Mouse (Mus musculus) T-cell, adult 2 months (primary cell): Measurements from ENCODE around the gene Lztr1.

ENCODE experiments used
- DNase-seq: peaks from one replicate; pipeline ENCODE4 v3.0.0; 2022; ENCODE audit warnings: low spot score

Gene Lztr1

GRCm38 (mm10) chr16:17508546-17509239 is at the start of gene Lztr1:
TSS of gene Lztr1 (plus strand) at chr16:17508688.
- peak; percentile 86 for DNase-seq

- peak; percentile 56 for DNase-seq
These were observed 48.2 kb upstream of the Lztr1 start for GRCm38 (mm10) chr16:17460254-17460653.

GRCm38 (mm10) chr16:17461596-17461995 is 46.9 kb upstream of the Lztr1 start:
- no peak for DNase-seq

GRCm38 (mm10) chr16:17463184-17463583 is 45.3 kb upstream of the Lztr1 start:
- DNase-seq: no peak

- DNase-seq: no peak
These were observed 41.4 kb upstream of the Lztr1 start for GRCm38 (mm10) chr16:17466875-17467663.

- no peak for DNase-seq
These were observed 36.0 kb upstream of the Lztr1 start for GRCm38 (mm10) chr16:17472498-17472897.

GRCm38 (mm10) chr16:17474091-17474490 is 34.4 kb upstream of the Lztr1 start:
- DNase-seq: peak; percentile 32

GRCm38 (mm10) chr16:17474761-17475160 is 33.7 kb upstream of the Lztr1 start:
- no peak for DNase-seq

GRCm38 (mm10) chr16:17475326-17475725 is 33.2 kb upstream of the Lztr1 start:
- DNase-seq: no peak

- DNase-seq: peak; percentile 7
These were observed 30.1 kb upstream of the Lztr1 start for GRCm38 (mm10) chr16:17478331-17478943.

- no peak for DNase-seq
These were observed 27.0 kb upstream of the Lztr1 start for GRCm38 (mm10) chr16:17481465-17481864.

GRCm38 (mm10) chr16:17486505-17486904 is 22.0 kb upstream of the Lztr1 start:
- peak; percentile 33 for DNase-seq

- peak; percentile 31 for DNase-seq
These were observed 19.7 kb upstream of the Lztr1 start for GRCm38 (mm10) chr16:17488478-17489468.

GRCm38 (mm10) chr16:17489469-17490111 is 18.9 kb upstream of the Lztr1 start, which contains the start of gene Aifm3:
TSS of gene Aifm3 (plus strand) at chr16:17489611.
- peak; percentile 10 for DNase-seq

GRCm38 (mm10) chr16:17491154-17491553 is 17.3 kb upstream of the Lztr1 start:
- no peak for DNase-seq

GRCm38 (mm10) chr16:17491896-17492561 is 16.5 kb upstream of the Lztr1 start:
- no peak for DNase-seq

GRCm38 (mm10) chr16:17496499-17497305 is 11.8 kb upstream of the Lztr1 start:
- DNase-seq: no peak

GRCm38 (mm10) chr16:17499249-17499883 is 9.1 kb upstream of the Lztr1 start:
- no peak for DNase-seq

- no peak for DNase-seq
These were observed 5.8 kb upstream of the Lztr1 start for GRCm38 (mm10) chr16:17502681-17503080.
